Mouse (Mus musculus) embryonic facial prominence, embryonic 11.5 days (tissue): ENCODE data around the gene Ror1. TPM values are rescaled to one million over a fixed set of nuclear protein-coding genes. Genes with fewer than 3 reads are reported as not detected.

Source experiments
- ATAC-seq: fragments of 200-750 bp; cut with Nextera tagmentation; replicated peaks from 2 replicates; pipeline ENCODE4 v1.8.0; 2017; ENCODE audit warnings: low read depth; ENCODE audit not compliant: insufficient number of reproducible peaks, low FRiP score, low TSS enrichment
- DNase-seq: peaks from one replicate; pipeline ENCODE4 v3.0.0-alpha.2; 2015; ENCODE audit warnings: low spot score
- H3K27ac ChIP-seq: fragments of 300-500 bp; sonication (generic); replicated peaks from 2 replicates; pipeline ENCODE4 v1.5.1; 2014; ENCODE audit warnings: mild to moderate bottlenecking, low read depth, low read length, control low read depth
- H3K27me3 ChIP-seq: fragments of 300-500 bp; sonication (generic); 2 replicates; pipeline ENCODE4 v1.6.1; 2014; ENCODE audit warnings: mild to moderate bottlenecking, low read length, moderate library complexity, mixed read lengths; ENCODE audit not compliant: control insufficient read depth, insufficient read depth
- H3K36me3 ChIP-seq: fragments of 300-500 bp; sonication (generic); replicated peaks from 2 replicates; pipeline ENCODE4 v1.6.1; 2014; ENCODE audit warnings: low read depth, mild to moderate bottlenecking, low read length, moderate library complexity, mixed read lengths; ENCODE audit not compliant: control insufficient read depth, insufficient read depth
- H3K4me1 ChIP-seq: fragments of 300-500 bp; sonication (generic); 2 replicates; pipeline ENCODE4 v1.6.1; 2014; ENCODE audit warnings: low read length, mixed read lengths; ENCODE audit not compliant: control insufficient read depth, insufficient read depth
- H3K4me2 ChIP-seq: fragments of 300-500 bp; sonication (generic); 2 replicates; pipeline ENCODE4 v1.6.1; 2014; ENCODE audit warnings: low read depth, mild to moderate bottlenecking, control low read depth, low read length, moderate library complexity
- H3K4me3 ChIP-seq: fragments of 300-500 bp; sonication (generic); 2 replicates; pipeline ENCODE4 v1.5.1; 2014; ENCODE audit warnings: low read depth, low read length, control low read depth
- H3K9ac ChIP-seq: fragments of 300-500 bp; sonication (generic); replicated peaks from 2 replicates; pipeline ENCODE4 v1.6.1; 2014; ENCODE audit warnings: mild to moderate bottlenecking, control low read depth, low read length
- H3K9me3 ChIP-seq: fragments of 300-500 bp; sonication (generic); replicated peaks from 2 replicates; pipeline ENCODE4 v1.6.1; 2016; ENCODE audit warnings: mild to moderate bottlenecking, low read length, inconsistent platforms, mixed read lengths; ENCODE audit not compliant: control insufficient read depth
- WGBS: fragments of 180-500 bp; shearing (Covaris S2); extraction: QIAGEN DNeasy Blood & Tissue Kit; methylation state at CpG from one replicate; pipeline ENCODE4 v1.1.7; 2014; 5-methylcytosine and 5-hydroxymethylcytosine counted together
- polyA plus RNA-seq: library from polyadenylated mRNA; unstranded; fragments of >200 nt; fragmentation: Nextera tagmentation; extraction: Ambion mirVana; gene quantifications from 2 replicates; pipeline ENCODE4 v1.2.1, GENCODE M21; 2014

Gene Ror1
- polyA plus RNA-seq, 1 experiment from 2014 or later: 17.3 TPM

- Histone ChIP-seq H3K4me3 (no peak overlapping the region), H3K27me3 (no peaks in the 10 kb centered on the region), H3K9ac (no peak overlapping the region), H3K9me3 (no peaks in the 10 kb centered on the region), H3K27ac (no peak overlapping the region), H3K36me3 (no peaks in the 10 kb centered on the region), H3K4me1 (no peaks in the 10 kb centered on the region), H3K4me2 (no peak overlapping the region)
- DNase-seq: no peak
- 85% methylated on average over 1 of the region's 1 CpGs for WGBS
- ATAC-seq: no peak
Observed at GRCm38 (mm10) chr4:100301423-100301822, 205.8 kb downstream of the Ror1 start.

- ATAC-seq: no peak
- H3K36me3 ChIP-seq: no peaks in the 10 kb centered on the region
- H3K27ac ChIP-seq: no peak overlapping the region
- 56% methylated on average over 4 of the region's 4 CpGs for WGBS
- H3K9me3 ChIP-seq: no peaks in the 10 kb centered on the region
- H3K4me3 ChIP-seq: no peak overlapping the region
- no peaks in the 10 kb centered on the region for H3K27me3 ChIP-seq
- H3K4me2 ChIP-seq: no peak overlapping the region
- peak; percentile 31 for DNase-seq
- no peak overlapping the region for H3K9ac ChIP-seq
- H3K4me1 ChIP-seq: no peaks in the 10 kb centered on the region
Observed at GRCm38 (mm10) chr4:100307365-100307764, 211.8 kb downstream of the Ror1 start.

GRCm38 (mm10) chr4:100311775-100312537, 216.4 kb downstream of the Ror1 start:
- Histone ChIP-seq H3K9ac (no peak overlapping the region), H3K4me2 (no peak overlapping the region), H3K4me3 (no peak overlapping the region), H3K36me3 (no peaks in the 10 kb centered on the region), H3K27me3 (no peaks in the 10 kb centered on the region), H3K27ac (no peak overlapping the region), H3K4me1 (no peaks in the 10 kb centered on the region), H3K9me3 (no peaks in the 10 kb centered on the region)
- 88% methylated on average over 10 of the region's 10 CpGs for WGBS
- ATAC-seq (no peak), DNase-seq (no peak)

GRCm38 (mm10) chr4:100315066-100315465, 219.5 kb downstream of the Ror1 start:
- WGBS: 70% methylated on average over 1 of the region's 1 CpGs
- H3K9me3 ChIP-seq: no peaks in the 10 kb centered on the region
- H3K4me2 ChIP-seq: no peak overlapping the region
- H3K4me3 ChIP-seq: no peak overlapping the region
- H3K27me3 ChIP-seq: no peaks in the 10 kb centered on the region
- H3K27ac ChIP-seq: no peak overlapping the region
- DNase-seq (no peak), ATAC-seq (no peak)
- H3K9ac ChIP-seq: no peak overlapping the region
- no peaks in the 10 kb centered on the region for H3K36me3 ChIP-seq
- H3K4me1 ChIP-seq: no peaks in the 10 kb centered on the region

GRCm38 (mm10) chr4:100321758-100322157, 226.2 kb downstream of the Ror1 start:
- Histone ChIP-seq H3K27me3 (no peaks in the 10 kb centered on the region), H3K4me2 (no peak overlapping the region), H3K4me3 (no peak overlapping the region), H3K9ac (no peak overlapping the region), H3K36me3 (no peaks in the 10 kb centered on the region), H3K4me1 (no peaks in the 10 kb centered on the region), H3K9me3 (no peaks in the 10 kb centered on the region), H3K27ac (no peak overlapping the region)
- ATAC-seq: peak; percentile 77
- WGBS: 56% methylated on average over 6 of the region's 6 CpGs
- DNase-seq: peak; percentile 48

DNA sequence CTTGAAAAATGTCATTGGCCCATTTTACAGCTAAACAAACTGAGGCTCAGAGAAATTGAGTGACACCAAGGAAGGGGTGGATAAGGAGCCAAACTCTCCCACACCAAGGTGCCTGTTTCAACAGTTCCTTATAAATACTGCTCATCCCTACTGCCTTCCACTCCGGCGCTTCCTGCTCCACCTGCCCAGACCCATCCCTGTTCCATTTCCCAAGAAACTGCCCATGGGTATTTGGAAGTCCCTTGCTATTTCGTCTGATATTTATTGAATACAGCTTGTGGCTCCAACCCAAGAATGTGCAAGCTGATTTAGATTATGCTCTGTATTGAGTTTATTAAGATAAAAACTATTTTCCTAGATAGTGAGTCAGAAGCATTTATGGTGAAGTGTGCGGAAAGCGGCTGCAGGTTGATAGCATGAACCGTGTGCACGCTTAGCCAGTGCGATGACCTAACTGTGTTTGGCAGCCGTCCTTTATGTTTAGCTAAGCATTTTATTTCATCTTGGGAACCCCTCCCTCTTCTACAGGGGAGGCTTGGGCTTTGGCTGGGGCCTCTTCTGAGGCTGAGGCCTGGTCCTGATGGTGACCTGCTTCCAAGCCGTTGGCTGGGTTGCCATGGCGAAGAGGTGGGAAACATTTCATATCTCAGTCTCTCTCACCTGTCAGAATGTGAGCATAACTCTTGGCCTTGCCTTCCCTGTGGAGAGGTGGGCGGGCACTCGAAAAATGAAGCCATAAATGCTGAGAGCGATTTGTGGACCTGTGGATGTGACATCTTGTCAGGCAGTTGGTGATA, 229.3 kb downstream of the Ror1 start:
- H3K4me3 ChIP-seq: no peak overlapping the region
- no peaks in the 10 kb centered on the region for H3K27me3 ChIP-seq
- 82% methylated on average over 14 of the region's 14 CpGs for WGBS
- H3K27ac ChIP-seq: no peak overlapping the region
- DNase-seq: peak; percentile 24
- H3K4me2 ChIP-seq: no peak overlapping the region
- no peaks in the 10 kb centered on the region for H3K4me1 ChIP-seq
- no peaks in the 10 kb centered on the region for H3K9me3 ChIP-seq
- no peak for ATAC-seq
- no peaks in the 10 kb centered on the region for H3K36me3 ChIP-seq
- H3K9ac ChIP-seq: no peak overlapping the region

- ATAC-seq (no peak), DNase-seq (no peak)
- Histone ChIP-seq H3K27me3 (no peaks in the 10 kb centered on the region), H3K4me1 (no peaks in the 10 kb centered on the region), H3K9ac (no peak overlapping the region), H3K36me3 (no peaks in the 10 kb centered on the region), H3K9me3 (no peaks in the 10 kb centered on the region), H3K4me3 (no peak overlapping the region), H3K4me2 (no peak overlapping the region), H3K27ac (no peak overlapping the region)
- WGBS: 59% methylated on average over 4 of the region's 4 CpGs
Observed at GRCm38 (mm10) chr4:100328361-100328970, 232.9 kb downstream of the Ror1 start.

DNA sequence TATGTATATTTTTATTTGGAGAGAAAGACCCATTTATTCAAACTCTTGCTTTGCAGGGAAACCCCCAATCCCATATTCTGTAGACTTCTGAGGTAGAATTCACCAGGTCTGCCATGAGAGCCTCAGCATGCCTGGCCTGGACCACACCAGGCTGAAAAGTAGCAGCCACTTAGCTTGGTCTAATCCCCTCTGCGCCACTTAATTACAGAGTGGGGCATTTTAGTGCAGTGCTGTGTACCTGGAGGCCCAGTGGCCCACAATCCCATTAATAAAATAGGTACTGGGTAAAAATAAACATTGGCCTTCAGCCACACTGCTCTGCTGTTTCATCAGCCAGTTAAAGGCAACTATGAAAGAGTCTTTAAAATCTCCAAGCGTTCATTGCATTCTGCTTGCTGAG, 239.6 kb downstream of the Ror1 start:
- WGBS: 69% methylated on average over 2 of the region's 2 CpGs
- Histone ChIP-seq H3K27me3 (no peaks in the 10 kb centered on the region), H3K27ac (no peak overlapping the region), H3K9ac (no peak overlapping the region), H3K4me1 (no peaks in the 10 kb centered on the region), H3K9me3 (no peaks in the 10 kb centered on the region), H3K36me3 (no peaks in the 10 kb centered on the region), H3K4me2 (no peak overlapping the region), H3K4me3 (no peak overlapping the region)
- DNase-seq: no peak
- no peak for ATAC-seq
